Mouse (Mus musculus) thymus, adult 2 months (tissue): Measurements from ENCODE around the gene 1700001C02Rik. TPM values are rescaled to one million over a fixed set of nuclear protein-coding genes. Genes with fewer than 3 reads are reported as not detected.

Source experiments
- DNase-seq: peaks from one replicate; pipeline ENCODE4 v3.0.0; 2021
- H3K27ac ChIP-seq: fragments of 200-500 bp; 2 replicates; pipeline ENCODE4 v1.5.1; 2012; ENCODE audit warnings: low read length, control low read depth; ENCODE audit not compliant: control insufficient read depth, insufficient read depth
- H3K27me3 ChIP-seq: fragments of 200-500 bp; 2 replicates; pipeline ENCODE4 v1.6.1; 2012; ENCODE audit warnings: mild to moderate bottlenecking, low read length, moderate library complexity, mixed read lengths; ENCODE audit not compliant: control insufficient read depth, insufficient read depth
- H3K36me3 ChIP-seq: fragments of 200-500 bp; 2 replicates; pipeline ENCODE4 v1.6.1; 2012; ENCODE audit warnings: mild to moderate bottlenecking, low read length, moderate library complexity; ENCODE audit not compliant: control insufficient read depth, insufficient read depth
- H3K4me1 ChIP-seq: fragments of 200-500 bp; replicated peaks from 2 replicates; pipeline ENCODE4 v1.6.1; 2012; ENCODE audit warnings: low read length; ENCODE audit not compliant: control insufficient read depth, insufficient read depth
- H3K4me3 ChIP-seq: fragments of 200-500 bp; 2 replicates; pipeline ENCODE4 v1.5.1; 2012; ENCODE audit warnings: mild to moderate bottlenecking, low read length, control low read depth, moderate library complexity; ENCODE audit not compliant: control insufficient read depth, insufficient read depth
- CTCF ChIP-seq: fragments of 200-500 bp; IDR thresholded peaks from 2 replicates; pipeline ENCODE4 v1.5.1; 2012; ENCODE audit warnings: mild to moderate bottlenecking, control low read depth, low read length, moderate library complexity, borderline replicate concordance; ENCODE audit not compliant: control insufficient read depth, poor library complexity, insufficient read depth; ENCODE audit errors: extremely low read depth
- POLR2A ChIP-seq: fragments of 200-500 bp; IDR thresholded peaks from 2 replicates; pipeline ENCODE4 v1.6.1; 2012; ENCODE audit warnings: mild to moderate bottlenecking, low read length, control low read depth, moderate library complexity; ENCODE audit not compliant: control insufficient read depth, poor library complexity, insufficient read depth; ENCODE audit errors: extremely low read depth
- WGBS: fragments of 180-500 bp; shearing (Covaris S2); methylation state at CpG from one replicate; pipeline ENCODE4 v1.1.7; 2018; 5-methylcytosine and 5-hydroxymethylcytosine counted together
- polyA plus RNA-seq: library from polyadenylated mRNA; depleted of rRNA; stranded (reverse); fragments of >200 nt; gene quantifications from 2 replicates; pipeline ENCODE4 v1.2.3, GENCODE M21; 2012

1700001C02Rik gene
- polyA plus RNA-seq, 1 experiment, result 0.51 TPM

DNA sequence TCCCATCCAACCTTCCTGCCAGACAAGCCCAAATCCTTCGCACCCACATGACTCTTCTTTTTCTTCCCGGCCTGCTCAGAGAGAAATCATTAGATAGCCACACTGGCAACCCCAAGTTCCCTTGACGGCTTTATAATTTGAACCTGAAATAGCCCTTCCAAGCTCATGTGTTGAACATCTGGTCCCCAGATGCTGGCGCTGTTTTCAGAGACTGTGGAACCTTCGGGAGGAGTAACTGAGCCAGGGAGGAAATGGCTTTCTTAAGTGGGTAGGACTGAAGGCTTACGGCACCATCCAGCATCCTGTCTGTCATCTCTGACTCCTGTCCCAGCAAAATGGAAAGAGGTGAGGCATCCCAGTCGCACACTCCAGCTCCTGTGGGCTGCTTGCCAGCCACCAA is 31.5 kb downstream of the 1700001C02Rik start:
- H3K4me1 ChIP-seq, result no peaks in the 10 kb centered on the region
- TF ChIP-seq CTCF (no peak), POLR2A (no peak)
- 81% methylated on average over 7 of the region's 7 CpGs for WGBS
- no peak overlapping the region for H3K4me3 ChIP-seq
- no peaks in the 10 kb centered on the region for H3K36me3 ChIP-seq
- DNase-seq, result no peak
- no peaks in the 10 kb centered on the region for H3K27me3 ChIP-seq
- H3K27ac ChIP-seq, result no peak overlapping the region

DNA sequence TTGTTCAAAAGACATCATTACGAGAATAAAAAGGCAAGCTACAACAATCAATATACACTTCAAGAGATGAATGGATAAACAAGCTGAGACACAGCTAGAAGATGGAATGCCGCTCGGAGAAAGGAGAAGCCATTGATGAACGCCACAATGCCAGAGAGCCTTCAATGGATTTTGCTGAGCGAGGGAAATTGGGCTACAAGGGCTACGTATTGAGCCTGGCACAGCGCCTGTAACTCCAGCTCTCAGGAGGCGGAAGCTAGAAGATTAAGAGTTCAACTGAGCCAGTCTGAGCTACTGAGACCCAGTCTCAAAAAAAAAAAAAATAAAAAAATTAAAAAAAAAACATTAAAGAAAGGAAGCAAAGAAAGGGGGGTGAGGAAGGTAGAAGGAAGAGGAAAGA is 47.3 kb downstream of the 1700001C02Rik start:
- TF ChIP-seq POLR2A, result no peak
- no peak for TF ChIP-seq CTCF
- no peak for DNase-seq
- no peak overlapping the region for H3K27ac ChIP-seq
- H3K4me1 ChIP-seq, result no peaks in the 10 kb centered on the region
- WGBS, result 96% methylated on average over 8 of the region's 8 CpGs
- H3K27me3 ChIP-seq, result no peaks in the 10 kb centered on the region
- H3K4me3 ChIP-seq, result no peak overlapping the region
- H3K36me3 ChIP-seq, result no peaks in the 10 kb centered on the region

DNA sequence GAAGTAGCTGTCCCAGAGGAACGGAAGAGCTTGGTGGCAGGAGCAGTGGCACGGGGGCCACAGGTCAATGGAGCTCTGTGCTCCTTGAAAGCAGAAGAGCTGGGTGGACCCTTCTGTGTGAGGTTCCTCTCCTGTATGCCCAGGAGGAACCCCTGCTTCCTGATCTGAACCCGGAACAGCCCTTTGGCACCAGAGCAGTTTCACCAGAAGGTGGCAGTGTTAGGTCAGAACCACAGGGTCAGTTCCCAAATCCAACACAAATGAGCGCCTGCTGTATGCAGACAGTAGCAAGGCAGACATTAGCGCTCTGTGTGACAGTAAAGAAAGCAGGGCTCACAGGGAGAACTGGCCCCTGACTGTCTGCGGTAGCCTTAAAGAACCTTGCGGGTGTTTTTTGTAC is 50.5 kb downstream of the 1700001C02Rik start:
- Histone ChIP-seq H3K27ac (no peak overlapping the region), H3K36me3 (no peaks in the 10 kb centered on the region), H3K27me3 (no peaks in the 10 kb centered on the region), H3K4me1 (no peaks in the 10 kb centered on the region), H3K4me3 (no peak overlapping the region)
- peak; percentile 50 for DNase-seq
- WGBS, result 60% methylated on average over 7 of the region's 7 CpGs
- TF ChIP-seq CTCF, result peak; percentile 54; the same call in 1 of the 2 replicates
- TF ChIP-seq POLR2A, result no peak

DNA sequence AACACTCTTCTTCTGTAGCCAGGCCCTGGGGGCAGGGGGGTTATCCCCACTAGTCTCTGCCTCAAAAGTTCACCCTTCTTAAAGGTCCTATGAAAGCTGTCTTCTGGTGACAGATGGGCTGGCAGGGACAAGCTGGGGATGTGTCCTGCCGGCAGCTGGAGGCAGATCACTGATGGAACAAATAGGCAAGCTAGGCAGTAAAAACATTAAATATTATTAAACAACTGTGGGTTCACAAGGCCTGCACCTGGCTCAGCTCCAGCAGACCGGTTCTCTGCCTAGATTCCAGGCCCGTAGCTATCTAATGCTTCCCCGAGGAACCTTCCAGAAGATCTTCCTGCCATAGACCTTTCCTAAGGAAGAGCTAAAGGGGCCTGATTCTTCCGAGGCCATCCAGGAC is 52.3 kb downstream of the 1700001C02Rik start:
- no peak overlapping the region for H3K27ac ChIP-seq
- WGBS, result 95% methylated on average over 5 of the region's 5 CpGs
- H3K27me3 ChIP-seq, result no peaks in the 10 kb centered on the region
- no peaks in the 10 kb centered on the region for H3K4me1 ChIP-seq
- H3K36me3 ChIP-seq, result no peaks in the 10 kb centered on the region
- no peak overlapping the region for H3K4me3 ChIP-seq
- no peak for DNase-seq
- TF ChIP-seq CTCF (no peak), POLR2A (no peak)

DNA sequence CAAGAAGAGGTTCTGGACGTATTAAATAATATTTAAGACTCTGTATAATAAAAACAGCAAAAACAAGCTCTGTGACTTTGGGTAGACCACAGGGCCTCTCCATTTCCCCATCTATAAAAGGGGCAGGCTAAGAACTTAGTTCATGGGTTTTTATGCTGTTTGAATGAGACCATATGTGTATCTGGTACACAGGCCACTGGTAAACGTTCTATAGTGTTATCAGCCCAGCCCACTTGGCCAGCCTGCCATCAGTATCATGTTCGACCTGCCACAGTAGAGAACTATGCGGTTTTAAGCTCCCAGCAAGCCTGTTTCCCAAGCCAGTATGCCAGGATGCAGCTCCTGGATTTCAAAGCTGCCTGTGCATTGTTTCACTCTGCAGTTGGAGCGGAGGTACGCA is 52.7 kb downstream of the 1700001C02Rik start:
- H3K4me3 ChIP-seq, result no peak overlapping the region
- H3K27ac ChIP-seq, result no peak overlapping the region
- DNase-seq, result no peak
- no peaks in the 10 kb centered on the region for H3K27me3 ChIP-seq
- TF ChIP-seq POLR2A (no peak), CTCF (no peak)
- H3K4me1 ChIP-seq, result no peaks in the 10 kb centered on the region
- no peaks in the 10 kb centered on the region for H3K36me3 ChIP-seq
- 91% methylated on average over 6 of the region's 6 CpGs for WGBS

DNA sequence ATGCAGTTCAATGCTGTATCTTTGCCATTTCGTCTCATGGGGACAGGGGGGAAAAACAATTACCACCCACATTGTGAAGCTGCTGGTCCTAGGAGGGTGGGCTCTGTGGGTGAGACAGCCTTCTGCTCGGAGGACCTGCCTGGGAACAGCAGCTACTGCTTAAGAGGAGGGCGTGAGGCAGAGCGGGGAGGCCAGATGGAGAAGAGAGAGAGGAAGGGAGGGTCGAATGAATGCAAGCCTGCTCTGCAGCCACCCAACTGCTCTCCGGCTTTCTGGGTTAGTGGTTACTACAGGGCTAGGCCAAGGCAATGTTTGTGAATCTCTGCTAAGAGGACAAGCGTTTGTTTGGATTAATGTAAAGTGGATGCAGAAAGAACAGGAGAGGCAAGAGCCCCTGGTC is 53.6 kb downstream of the 1700001C02Rik start:
- TF ChIP-seq POLR2A (no peak), CTCF (no peak)
- Histone ChIP-seq H3K4me3 (no peak overlapping the region), H3K27me3 (no peaks in the 10 kb centered on the region), H3K27ac (no peak overlapping the region), H3K36me3 (no peaks in the 10 kb centered on the region), H3K4me1 (no peaks in the 10 kb centered on the region)
- WGBS, result 80% methylated on average over 7 of the region's 7 CpGs
- no peak for DNase-seq

DNA sequence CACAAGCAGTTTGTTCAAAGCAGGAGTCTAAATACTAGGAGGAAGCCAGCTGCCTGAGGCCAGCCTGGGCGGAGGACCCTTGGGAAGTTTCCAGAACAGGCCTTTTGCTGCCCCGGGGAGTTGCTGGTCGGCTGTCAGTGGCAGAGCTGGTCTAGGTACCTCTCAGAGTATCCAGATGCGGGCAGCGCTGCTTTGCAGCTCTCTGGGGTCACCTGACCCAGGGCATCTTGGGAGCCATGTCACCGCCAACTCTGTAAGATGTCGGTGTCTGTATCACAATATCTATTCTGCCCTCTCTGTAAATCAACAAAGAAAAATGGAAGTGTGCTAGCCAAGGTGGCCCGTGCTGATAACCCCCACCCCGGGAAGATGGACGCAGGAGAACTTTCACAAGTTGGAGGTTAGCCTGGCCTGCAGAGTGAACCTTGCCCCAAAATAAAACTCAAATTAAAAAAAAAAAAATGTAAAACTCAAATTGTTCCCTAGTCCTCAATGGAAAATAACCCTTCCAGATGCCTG is 54.4 kb downstream of the 1700001C02Rik start:
- no peak for DNase-seq
- Histone ChIP-seq H3K36me3 (no peaks in the 10 kb centered on the region), H3K4me3 (no peak overlapping the region), H3K4me1 (no peaks in the 10 kb centered on the region), H3K27ac (no peak overlapping the region), H3K27me3 (no peaks in the 10 kb centered on the region)
- TF ChIP-seq CTCF, result no peak
- no peak for TF ChIP-seq POLR2A
- WGBS, result 94% methylated on average over 10 of the region's 10 CpGs
